Mouse (Mus musculus) lung, adult 18-20 months (tissue): ENCODE results near the gene Krt36.

ENCODE experiments used
- DNase-seq, 2 experiments: peaks; one replicate each; pipeline ENCODE4 v3.0.0; 2022; ENCODE audit warnings: mixed read lengths in 2 of 2

Krt36 gene

DNA sequence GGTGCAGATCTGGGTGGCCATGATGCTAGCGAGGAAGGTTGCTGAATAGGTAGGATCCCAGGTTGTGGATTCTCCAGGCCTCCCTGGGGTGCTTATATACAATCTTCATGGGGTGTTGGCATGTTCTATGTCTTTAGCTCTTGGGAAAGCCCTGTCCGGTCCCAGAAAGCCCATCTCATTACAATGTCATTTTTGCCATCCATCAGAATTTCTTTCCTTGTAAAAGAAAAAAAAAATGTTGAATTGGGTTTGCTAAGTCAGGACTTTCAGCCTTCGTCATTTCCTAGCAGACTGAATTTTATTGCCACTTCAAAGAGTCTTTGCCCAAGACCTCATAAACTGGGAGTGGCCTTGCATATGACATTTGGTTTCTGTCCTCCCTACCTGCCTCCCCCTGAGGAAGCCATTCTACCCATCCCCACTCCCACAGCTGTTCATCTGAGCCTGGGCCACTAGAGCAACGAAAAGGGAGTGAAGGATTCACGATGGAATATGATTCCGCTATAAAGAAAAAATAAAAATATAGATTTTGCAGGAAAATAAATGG is at the start of gene Krt36:
Krt36 (minus strand) TSS at position 51 of the 547 bp plus-strand sequence.
- no peak for DNase-seq

- no peak for DNase-seq
These were observed 43.3 kb upstream of the Krt36 start, which contains the start of gene Krt19 for GRCm38 (mm10) chr11:100148615-100149330. Gene Krt19 (minus strand): TSS chr11:100148665.

- no peak for DNase-seq
These were observed 42.3 kb upstream of the Krt36 start for GRCm38 (mm10) chr11:100147566-100148353.

DNA sequence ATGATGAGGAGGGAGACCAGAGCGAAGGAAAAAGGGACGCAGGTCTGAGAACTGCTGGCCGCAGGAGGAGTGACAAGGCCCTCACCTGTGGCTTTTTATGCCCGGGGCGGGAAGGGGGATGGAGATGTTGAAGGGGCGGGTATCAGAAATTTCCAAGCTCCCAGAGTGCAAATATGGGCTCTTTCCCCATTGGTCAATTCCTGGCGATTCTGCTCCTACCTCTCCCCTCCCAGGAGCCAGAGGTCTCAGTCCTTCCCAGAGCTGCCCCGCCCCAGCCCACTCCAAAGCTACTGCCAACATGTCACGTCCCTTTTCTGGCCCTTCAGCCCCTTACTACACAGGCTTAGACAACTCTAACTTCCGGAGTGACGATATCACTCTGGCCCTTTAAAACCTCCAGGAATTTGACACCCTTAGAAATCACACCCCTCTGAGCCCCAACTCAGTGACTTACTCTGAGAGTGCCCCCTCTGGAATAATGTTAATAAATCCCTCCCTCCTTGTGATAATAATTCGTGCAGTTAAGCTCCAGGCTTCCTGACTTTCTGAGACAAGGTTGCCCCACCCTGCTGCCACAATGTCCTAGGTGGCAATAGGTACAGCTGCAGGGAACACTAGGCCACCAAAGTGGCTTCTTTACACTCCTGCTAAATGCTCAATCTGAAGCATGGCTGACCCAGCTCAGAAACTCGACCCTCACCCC is 40.6 kb upstream of the Krt36 start:
- DNase-seq, result peak; percentile 91 to 95

- DNase-seq, result peak; percentile 82 to 88
These were observed 39.7 kb upstream of the Krt36 start for GRCm38 (mm10) chr11:100145104-100145503.

GRCm38 (mm10) chr11:100140966-100141365 is 35.5 kb upstream of the Krt36 start:
- DNase-seq, result peak in 1 of 2 experiments; percentile 28

DNA sequence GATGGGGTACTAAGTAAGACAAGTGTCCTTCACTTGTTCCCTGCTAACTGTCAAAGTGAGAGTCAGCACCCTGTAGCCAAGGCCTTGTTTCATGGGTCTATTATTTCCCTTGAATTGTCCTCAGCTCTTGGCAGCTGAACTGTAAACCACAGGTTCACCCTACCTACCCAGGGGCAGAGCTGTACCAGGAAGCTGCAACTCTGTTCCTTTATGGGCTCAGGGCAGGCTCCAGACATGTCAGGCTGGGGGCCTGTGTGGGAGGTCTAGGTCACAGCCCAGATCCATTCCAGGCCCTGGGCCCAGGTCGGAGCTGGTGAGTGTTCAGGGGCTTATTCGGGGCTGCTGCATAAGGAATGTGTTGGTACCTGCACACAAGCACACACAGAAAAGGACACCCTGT is 34.0 kb upstream of the Krt36 start:
- DNase-seq, result peak in 1 of 2 experiments; percentile 36

DNA sequence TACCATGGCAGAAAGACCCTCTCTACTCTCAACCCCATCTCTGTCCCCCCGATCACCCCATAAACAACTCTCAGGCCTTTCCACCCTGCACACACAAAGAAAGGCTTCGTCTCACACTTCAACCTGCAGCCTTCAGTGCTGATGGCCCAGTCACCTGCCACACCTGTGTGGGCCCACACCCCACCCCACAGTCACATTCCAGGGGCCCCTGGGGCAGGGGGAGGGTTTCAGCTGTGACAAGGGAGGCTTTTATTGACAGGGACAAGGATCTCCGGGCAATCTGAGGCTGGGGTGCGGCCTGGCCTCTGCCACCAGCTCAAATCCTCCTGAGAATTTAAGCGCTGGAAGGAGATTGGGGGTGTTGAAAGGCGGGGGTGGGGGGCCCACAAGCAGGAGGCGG is 33.4 kb upstream of the Krt36 start:
- peak in 1 of 2 experiments; percentile 38 for DNase-seq

DNA sequence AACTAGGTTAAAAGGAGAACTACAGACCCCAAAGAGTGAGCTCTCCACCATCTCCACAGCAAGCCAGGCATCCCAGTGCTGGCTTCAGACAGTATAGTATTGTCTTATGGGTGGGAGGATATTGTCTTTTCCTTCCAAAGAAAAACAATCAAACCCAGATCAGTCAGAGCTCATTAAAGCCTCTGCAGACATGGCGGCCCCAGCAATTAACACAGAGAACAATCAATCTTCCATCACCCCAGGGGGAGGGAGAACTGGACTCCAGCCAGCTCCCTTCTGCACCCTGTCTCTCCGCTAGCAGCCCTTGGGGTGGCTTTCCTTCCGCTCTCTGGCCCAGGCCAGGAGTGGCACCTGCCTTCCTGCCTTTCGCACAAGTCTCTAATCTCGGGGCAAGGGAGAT is 32.3 kb upstream of the Krt36 start:
- no peak for DNase-seq

DNA sequence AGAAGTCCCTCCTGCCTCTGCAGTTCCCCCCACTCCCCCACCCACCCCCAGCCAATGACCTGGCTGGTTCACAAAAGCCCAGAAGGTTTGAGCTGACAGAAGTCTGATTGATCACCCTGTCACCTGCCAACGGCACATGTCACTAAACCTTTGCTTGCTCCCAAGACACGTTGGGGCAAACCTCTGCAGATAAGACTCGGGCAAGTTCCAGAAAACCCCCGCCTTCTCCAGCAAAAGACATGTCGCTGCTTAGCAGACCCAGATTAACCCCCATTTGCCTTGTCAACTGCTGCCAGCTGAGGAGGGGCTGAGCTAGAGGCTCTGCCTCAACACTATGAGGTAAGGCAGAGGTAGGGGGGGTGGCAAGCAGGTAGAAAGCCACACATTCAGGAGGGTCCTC is 31.1 kb upstream of the Krt36 start:
- no peak for DNase-seq

DNA sequence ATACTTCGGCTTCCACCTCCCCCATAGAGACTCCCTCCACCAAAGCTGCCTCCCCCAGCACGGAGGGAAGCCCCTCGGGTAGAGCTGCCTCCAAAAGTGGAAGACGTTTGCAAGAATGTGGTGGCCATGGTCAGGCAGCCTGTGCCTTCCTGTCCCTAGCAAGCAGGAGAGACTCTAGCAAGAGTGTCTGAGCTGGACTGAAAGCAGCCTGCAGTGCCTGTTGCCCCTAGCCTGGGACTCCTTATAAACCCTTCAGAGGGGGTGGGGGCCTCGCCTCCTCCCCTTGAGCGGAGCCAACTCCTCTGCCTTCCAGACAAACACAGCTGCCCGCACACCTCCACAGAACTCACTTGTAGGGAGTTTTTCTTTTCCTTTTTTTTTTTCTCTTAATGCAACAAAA is 30.3 kb upstream of the Krt36 start, which contains the start of gene Krt15:
Krt15 (minus strand) TSS at position 198 of the 400 bp plus-strand sequence.
- no peak for DNase-seq

GRCm38 (mm10) chr11:100124901-100125300 is 19.5 kb upstream of the Krt36 start:
- DNase-seq, result no peak

- no peak for DNase-seq
These were observed 16.0 kb upstream of the Krt36 start, which contains the start of gene Krt13 for GRCm38 (mm10) chr11:100121466-100121865. Gene Krt13 (minus strand): TSS chr11:100121566.

GRCm38 (mm10) chr11:100120331-100120730 is 14.9 kb upstream of the Krt36 start:
- peak in 1 of 2 experiments; percentile 55 for DNase-seq

DNA sequence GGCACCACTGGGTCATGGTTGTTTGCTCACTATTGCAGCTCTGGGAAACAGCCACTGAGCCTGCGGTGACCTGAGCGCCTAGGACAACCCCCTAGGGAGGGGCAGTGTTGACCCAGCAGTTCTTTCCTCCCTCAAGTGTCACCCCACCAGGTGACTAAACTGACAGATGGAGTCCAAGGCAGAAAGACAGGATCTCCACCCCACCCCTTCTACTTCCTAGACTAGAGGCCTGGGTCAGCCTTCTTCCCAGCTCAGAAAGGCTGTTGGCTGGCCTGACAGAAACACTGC is 8.3 kb upstream of the Krt36 start:
- peak; percentile 57 to 80 for DNase-seq

- peak in 1 of 2 experiments; percentile 3 for DNase-seq
These were observed 7.7 kb upstream of the Krt36 start for GRCm38 (mm10) chr11:100112935-100113741.

DNA sequence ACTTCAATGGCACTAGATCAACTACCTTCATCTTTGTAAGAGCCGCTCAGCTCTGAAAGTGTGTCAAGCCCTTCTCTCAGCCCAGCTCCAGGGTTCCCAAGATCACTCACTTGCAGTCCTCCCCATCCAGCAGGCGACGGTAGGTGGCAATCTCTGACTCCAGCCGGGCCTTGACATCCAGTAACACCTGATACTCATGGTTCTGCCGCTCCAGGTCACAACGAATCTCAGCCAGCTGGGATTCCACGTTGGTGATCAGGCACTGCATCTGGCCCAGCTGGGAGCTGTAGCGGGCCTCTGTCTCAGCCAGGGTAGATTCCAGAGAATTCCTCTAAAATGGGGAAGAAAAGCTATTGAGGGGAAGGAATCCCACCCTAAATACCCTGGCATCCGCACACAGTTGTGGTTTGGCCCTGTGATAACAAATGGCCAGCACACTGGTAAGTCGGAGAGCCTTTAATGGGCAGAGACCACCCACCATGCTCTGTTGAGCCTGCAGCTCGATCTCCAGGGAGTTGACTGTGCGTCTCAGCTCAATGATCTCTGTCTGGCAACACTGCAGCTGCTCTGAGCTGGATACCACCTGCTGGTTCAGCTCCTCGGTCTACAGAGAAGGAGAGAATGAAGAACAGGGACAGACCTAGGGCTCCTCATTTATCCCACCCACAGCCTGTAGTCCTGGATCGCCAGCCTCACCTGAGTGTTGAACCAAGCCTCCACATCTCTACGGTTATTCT is 2.6 kb downstream of the Krt36 start:
- DNase-seq, result no peak

DNA sequence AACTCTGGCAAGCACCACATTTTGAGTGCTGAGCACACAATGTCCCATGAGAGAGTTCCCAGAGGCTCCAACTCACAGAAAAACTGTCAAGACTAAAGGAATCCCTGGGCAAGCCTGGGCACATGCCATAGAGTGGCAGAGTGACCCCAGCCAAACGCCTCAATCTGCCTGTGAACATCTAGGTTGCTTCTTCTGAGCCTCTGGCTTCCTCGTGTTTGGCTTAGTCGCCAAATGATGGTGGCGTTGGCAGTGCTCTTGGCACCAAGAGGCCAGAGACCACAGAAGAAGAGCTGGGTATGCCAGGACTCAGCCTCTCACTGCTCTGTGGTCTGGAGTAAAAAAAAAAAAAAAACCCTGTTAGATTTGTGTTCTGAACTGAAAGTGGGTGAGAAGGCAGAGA is 5.0 kb downstream of the Krt36 start:
- DNase-seq, result no peak

- peak in 1 of 2 experiments; percentile 37 for DNase-seq
These were observed 7.6 kb downstream of the Krt36 start for GRCm38 (mm10) chr11:100097819-100098218.

DNA sequence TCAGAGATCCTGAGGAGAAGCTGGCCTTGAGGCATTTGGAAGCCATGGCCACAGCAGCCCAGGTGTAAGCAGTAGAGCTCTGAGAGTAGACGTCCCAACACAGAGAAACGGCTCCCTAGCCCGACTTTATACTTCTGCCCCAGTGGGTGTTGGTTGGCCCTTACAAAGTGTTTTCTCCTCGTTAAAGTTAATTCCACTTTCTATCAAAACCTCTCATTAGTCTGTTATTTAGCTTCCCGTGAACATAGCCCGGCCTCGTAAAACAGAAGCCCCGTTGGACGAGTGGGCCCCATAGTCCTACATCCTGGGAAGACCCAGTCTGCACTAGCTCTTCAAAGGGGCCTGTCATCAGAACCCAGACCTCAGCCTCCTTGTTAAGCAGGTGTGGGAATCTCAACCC is 9.3 kb downstream of the Krt36 start, which contains the start of gene Krt35:
Krt35 (minus strand) TSS at position 101 of the 400 bp plus-strand sequence.
- DNase-seq, result no peak

GRCm38 (mm10) chr11:100088378-100089025 is 16.9 kb downstream of the Krt36 start:
- no peak for DNase-seq
